Mouse (Mus musculus): ENCODE measurements around the gene Mpzl3. TPM values are rescaled to one million over a fixed set of nuclear protein-coding genes. Genes with fewer than 3 reads are reported as not detected.
"Not testable (repeated sequence)": the region's sequence is repeated elsewhere in the genome, so short reads cannot be mapped to it uniquely, and the experiment has no call there.

Mpzl3 gene
- polyA plus RNA-seq, 1 experiment = 3.8 TPM

- no peak for TF ChIP-seq POLR2A (IDR thresholded peaks at IDR 0.05; ENCODE audit: borderline replicate concordance, control insufficient read depth, low read depth, low read length)
- TF ChIP-seq CTCF (IDR thresholded peaks at IDR 0.05; ENCODE audit: control insufficient read depth, insufficient read depth, low read length) = no peak
- no peak overlapping the region for H3K27ac ChIP-seq (ENCODE audit: control insufficient read depth, insufficient read depth, low read depth, low read length, poor library complexity)
- no peak overlapping the region for H3K4me3 ChIP-seq (replicated peaks; ENCODE audit: control insufficient read depth, low read depth, low read length)
- WGBS = 74% methylated on average over 11 of the region's 11 CpGs
- H3K4me1 ChIP-seq (ENCODE audit: control insufficient read depth, insufficient read depth, low read length) = no peaks in the 10 kb centered on the region
These were observed 37.0 kb upstream of the Mpzl3 start for GRCm38 (mm10) chr9:45018031-45018430.

- H3K27ac ChIP-seq (ENCODE audit: control insufficient read depth, insufficient read depth, low read depth, low read length, poor library complexity) = no peak overlapping the region
- H3K4me3 ChIP-seq (replicated peaks; ENCODE audit: control insufficient read depth, low read depth, low read length) = no peak overlapping the region
- H3K4me1 ChIP-seq (ENCODE audit: control insufficient read depth, insufficient read depth, low read length) = no peaks in the 10 kb centered on the region
- WGBS = 4% methylated on average over 3 of the region's 3 CpGs
- no peak for TF ChIP-seq POLR2A (IDR thresholded peaks at IDR 0.05; ENCODE audit: borderline replicate concordance, control insufficient read depth, low read depth, low read length)
- TF ChIP-seq CTCF (IDR thresholded peaks at IDR 0.05; ENCODE audit: control insufficient read depth, insufficient read depth, low read length) = peak; percentile 55
These were observed 32.2 kb upstream of the Mpzl3 start for GRCm38 (mm10) chr9:45022800-45023199.

- no peak for TF ChIP-seq POLR2A (IDR thresholded peaks at IDR 0.05; ENCODE audit: borderline replicate concordance, control insufficient read depth, low read depth, low read length)
- TF ChIP-seq CTCF (IDR thresholded peaks at IDR 0.05; ENCODE audit: control insufficient read depth, insufficient read depth, low read length) = no peak
- no peaks in the 10 kb centered on the region for H3K4me1 ChIP-seq (ENCODE audit: control insufficient read depth, insufficient read depth, low read length)
- H3K27ac ChIP-seq (ENCODE audit: control insufficient read depth, insufficient read depth, low read depth, low read length, poor library complexity) = no peak overlapping the region
- WGBS = 55% methylated on average over 3 of the region's 3 CpGs
- H3K4me3 ChIP-seq (replicated peaks; ENCODE audit: control insufficient read depth, low read depth, low read length) = no peak overlapping the region
These were observed 31.3 kb upstream of the Mpzl3 start for GRCm38 (mm10) chr9:45023638-45024037.

- WGBS = 74% methylated on average over 2 of the region's 2 CpGs
- Histone ChIP-seq H3K4me3 (replicated peaks; ENCODE audit: control insufficient read depth, low read depth, low read length) (no peak overlapping the region), H3K4me1 (ENCODE audit: control insufficient read depth, insufficient read depth, low read length) (no peaks in the 10 kb centered on the region), H3K27ac (ENCODE audit: control insufficient read depth, insufficient read depth, low read depth, low read length, poor library complexity) (no peak overlapping the region)
- TF ChIP-seq POLR2A (IDR thresholded peaks at IDR 0.05; ENCODE audit: borderline replicate concordance, control insufficient read depth, low read depth, low read length) (no peak), CTCF (IDR thresholded peaks at IDR 0.05; ENCODE audit: control insufficient read depth, insufficient read depth, low read length) (no peak)
These were observed 30.8 kb upstream of the Mpzl3 start for GRCm38 (mm10) chr9:45024187-45024586.

- no peak overlapping the region for H3K4me3 ChIP-seq (replicated peaks; ENCODE audit: control insufficient read depth, low read depth, low read length)
- H3K4me1 ChIP-seq (ENCODE audit: control insufficient read depth, insufficient read depth, low read length) = no peaks in the 10 kb centered on the region
- no peak for TF ChIP-seq CTCF (IDR thresholded peaks at IDR 0.05; ENCODE audit: control insufficient read depth, insufficient read depth, low read length)
- TF ChIP-seq POLR2A (IDR thresholded peaks at IDR 0.05; ENCODE audit: borderline replicate concordance, control insufficient read depth, low read depth, low read length) = no peak
- no peak overlapping the region for H3K27ac ChIP-seq (ENCODE audit: control insufficient read depth, insufficient read depth, low read depth, low read length, poor library complexity)
- WGBS = 23% methylated on average over 8 of the region's 8 CpGs
These were observed 27.6 kb upstream of the Mpzl3 start for GRCm38 (mm10) chr9:45027376-45027775.

GRCm38 (mm10) chr9:45030341-45030740 is 24.6 kb upstream of the Mpzl3 start:
- TF ChIP-seq POLR2A (IDR thresholded peaks at IDR 0.05; ENCODE audit: borderline replicate concordance, control insufficient read depth, low read depth, low read length) = no peak
- TF ChIP-seq CTCF (IDR thresholded peaks at IDR 0.05; ENCODE audit: control insufficient read depth, insufficient read depth, low read length) = no peak
- Histone ChIP-seq H3K4me1 (ENCODE audit: control insufficient read depth, insufficient read depth, low read length) (no peaks in the 10 kb centered on the region), H3K4me3 (replicated peaks; ENCODE audit: control insufficient read depth, low read depth, low read length) (no peak overlapping the region), H3K27ac (ENCODE audit: control insufficient read depth, insufficient read depth, low read depth, low read length, poor library complexity) (no peak overlapping the region)
- WGBS = 40% methylated on average over 6 of the region's 6 CpGs

GRCm38 (mm10) chr9:45032261-45032660 is 22.7 kb upstream of the Mpzl3 start:
- H3K4me3 ChIP-seq (replicated peaks; ENCODE audit: control insufficient read depth, low read depth, low read length) = no peak overlapping the region
- no peak for TF ChIP-seq POLR2A (IDR thresholded peaks at IDR 0.05; ENCODE audit: borderline replicate concordance, control insufficient read depth, low read depth, low read length)
- TF ChIP-seq CTCF (IDR thresholded peaks at IDR 0.05; ENCODE audit: control insufficient read depth, insufficient read depth, low read length) = no peak
- H3K27ac ChIP-seq (ENCODE audit: control insufficient read depth, insufficient read depth, low read depth, low read length, poor library complexity) = no peak overlapping the region
- no peaks in the 10 kb centered on the region for H3K4me1 ChIP-seq (ENCODE audit: control insufficient read depth, insufficient read depth, low read length)
- 75% methylated on average over 2 of the region's 2 CpGs for WGBS

- H3K4me1 ChIP-seq (ENCODE audit: control insufficient read depth, insufficient read depth, low read length) = no peaks in the 10 kb centered on the region
- 76% methylated on average over 3 of the region's 3 CpGs for WGBS
- no peak for TF ChIP-seq POLR2A (IDR thresholded peaks at IDR 0.05; ENCODE audit: borderline replicate concordance, control insufficient read depth, low read depth, low read length)
- TF ChIP-seq CTCF (IDR thresholded peaks at IDR 0.05; ENCODE audit: control insufficient read depth, insufficient read depth, low read length) = no peak
These were observed 20.5 kb upstream of the Mpzl3 start for GRCm38 (mm10) chr9:45034526-45034925.

GRCm38 (mm10) chr9:45037803-45038202 is 17.2 kb upstream of the Mpzl3 start:
- not testable (repeated sequence) for H3K27ac ChIP-seq (ENCODE audit: control insufficient read depth, insufficient read depth, low read depth, low read length, poor library complexity); H3K4me3 ChIP-seq (replicated peaks; ENCODE audit: control insufficient read depth, low read depth, low read length); H3K4me1 ChIP-seq (ENCODE audit: control insufficient read depth, insufficient read depth, low read length)
- 29% methylated on average over 1 of the region's 1 CpGs for WGBS

More at GRCm38 (mm10) chr9:45034526-45034925, 20.5 kb upstream of the Mpzl3 start:
- Histone ChIP-seq H3K4me3 (replicated peaks; ENCODE audit: control insufficient read depth, low read depth, low read length) (no peak overlapping the region), H3K27ac (ENCODE audit: control insufficient read depth, insufficient read depth, low read depth, low read length, poor library complexity) (no peak overlapping the region)

All from bone marrow, adult 2 months (tissue).